Mouse (Mus musculus): ENCODE results near the gene Asgr2.
"Not testable (repeated sequence)": the region's sequence is repeated elsewhere in the genome, so short reads cannot be mapped to it uniquely, and the experiment has no call there.

Gene Asgr2

GRCm38 (mm10) chr11:70091986-70092783 lies at the start of gene Asgr2:
Asgr2 (plus strand) TSS chr11:70092644.
- DNase-seq (ENCODE audit: low read depth in 1 of 2, low spot score in 2 of 2) = peak; percentile 49 to 50

- no peak for DNase-seq (ENCODE audit: low read depth in 1 of 2, low spot score in 2 of 2)
Measured at GRCm38 (mm10) chr11:70043665-70044064, 48.8 kb upstream of the Asgr2 start.

GRCm38 (mm10) chr11:70045435-70045834 lies 47.0 kb upstream of the Asgr2 start:
- no peak for DNase-seq (ENCODE audit: low read depth in 1 of 2, low spot score in 2 of 2)

GRCm38 (mm10) chr11:70049366-70049765 lies 43.1 kb upstream of the Asgr2 start:
- no peak for DNase-seq (ENCODE audit: low read depth in 1 of 2, low spot score in 2 of 2)

- no peak for DNase-seq (ENCODE audit: low read depth in 1 of 2, low spot score in 2 of 2)
Measured at GRCm38 (mm10) chr11:70049816-70050215, 42.6 kb upstream of the Asgr2 start.

- no peak for DNase-seq (ENCODE audit: low read depth in 1 of 2, low spot score in 2 of 2)
Measured at GRCm38 (mm10) chr11:70053156-70053555, 39.3 kb upstream of the Asgr2 start.

- DNase-seq (ENCODE audit: low read depth in 1 of 2, low spot score in 2 of 2) = no peak
Measured at GRCm38 (mm10) chr11:70053898-70054570, 38.4 kb upstream of the Asgr2 start, which contains the start of gene Asgr1. Asgr1 (plus strand) TSS chr11:70054085.

GRCm38 (mm10) chr11:70055618-70056214 lies 36.7 kb upstream of the Asgr2 start:
- peak in 1 of 2 experiments; percentile 64 for DNase-seq (ENCODE audit: low read depth in 1 of 2, low spot score in 2 of 2)

- no peak for DNase-seq (ENCODE audit: low read depth in 1 of 2, low spot score in 2 of 2)
Measured at GRCm38 (mm10) chr11:70057805-70058204, 34.6 kb upstream of the Asgr2 start.

GRCm38 (mm10) chr11:70059930-70060329 lies 32.5 kb upstream of the Asgr2 start:
- no peak for DNase-seq (ENCODE audit: low read depth in 1 of 2, low spot score in 2 of 2)

- DNase-seq (ENCODE audit: low read depth in 1 of 2, low spot score in 2 of 2) = no peak
Measured at GRCm38 (mm10) chr11:70063053-70063452, 29.4 kb upstream of the Asgr2 start.

- DNase-seq (ENCODE audit: low read depth in 1 of 2, low spot score in 2 of 2) = no peak
Measured at GRCm38 (mm10) chr11:70066701-70067100, 25.7 kb upstream of the Asgr2 start.

GRCm38 (mm10) chr11:70068245-70068644 lies 24.2 kb upstream of the Asgr2 start:
- no peak for DNase-seq (ENCODE audit: low read depth in 1 of 2, low spot score in 2 of 2)

GRCm38 (mm10) chr11:70070057-70070456 lies 22.4 kb upstream of the Asgr2 start:
- DNase-seq (ENCODE audit: low read depth in 1 of 2, low spot score in 2 of 2) = no peak

GRCm38 (mm10) chr11:70070603-70071002 lies 21.8 kb upstream of the Asgr2 start:
- not testable (repeated sequence) for DNase-seq (ENCODE audit: low read depth in 1 of 2, low spot score in 2 of 2)

- peak in 1 of 2 experiments; percentile 29 for DNase-seq (ENCODE audit: low read depth in 1 of 2, low spot score in 2 of 2)
Measured at GRCm38 (mm10) chr11:70074379-70075071, 17.9 kb upstream of the Asgr2 start.

- DNase-seq (ENCODE audit: low read depth in 1 of 2, low spot score in 2 of 2) = no peak
Measured at GRCm38 (mm10) chr11:70075581-70075980, 16.9 kb upstream of the Asgr2 start.

GRCm38 (mm10) chr11:70077441-70077840 lies 15.0 kb upstream of the Asgr2 start:
- DNase-seq (ENCODE audit: low read depth in 1 of 2, low spot score in 2 of 2) = no peak

GRCm38 (mm10) chr11:70079175-70079574 lies 13.3 kb upstream of the Asgr2 start:
- DNase-seq (ENCODE audit: low read depth in 1 of 2, low spot score in 2 of 2) = no peak

- DNase-seq (ENCODE audit: low read depth in 1 of 2, low spot score in 2 of 2) = no peak
Measured at GRCm38 (mm10) chr11:70079928-70080327, 12.5 kb upstream of the Asgr2 start.
